13 mouse cellular contexts compared by ENCODE assay signal in the genomic region with DNA sequence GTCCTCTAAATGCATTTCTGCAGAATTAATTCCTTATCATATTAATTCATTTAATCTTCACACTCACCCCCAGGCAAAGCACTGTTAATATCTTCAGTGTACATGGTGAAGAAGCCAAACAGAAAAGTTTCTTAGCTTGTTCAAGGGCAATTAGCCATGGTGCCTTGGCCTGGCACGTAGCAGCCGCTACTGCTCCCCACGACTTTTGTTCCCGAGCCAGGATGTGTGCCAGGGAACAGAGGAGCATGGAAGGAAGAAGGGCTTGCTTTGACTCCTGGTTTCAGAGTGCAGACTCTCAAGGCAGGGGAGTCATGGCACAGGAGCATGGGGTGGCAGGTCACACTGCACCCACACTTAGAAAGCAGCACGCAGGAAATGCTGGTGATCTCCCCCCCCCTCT.
A peak's percentile ranks its signal among the peaks of the same experiment; 100 is the strongest.
DNase-seq lines count a peak whose midpoint lies in the region; TF ChIP-seq lines count a peak whose summit lies in the region.
"Had no signal": no experiment of that assay in that cellular context is flagged by ENCODE, and none has a peak within 500 bp of the region (broad histone marks: within the 10 kb centered on the region; RNA-seq: fewer than 3 reads in every experiment).

No protein-coding gene starts in this region.

- intact Hi-C loops in left cerebral cortex, postnatal 4 days (cut with DNase I), result no loop called here
- intact Hi-C loops in left cerebral cortex, postnatal 14 days (cut with DNase I), result no loop called here

- TF ChIP-seq POLR2A in brain, embryonic 14.5 days (IDR thresholded peaks at IDR 0.05; ENCODE audit: borderline replicate concordance, extremely low read depth, insufficient read depth, insufficient read length, poor library complexity, severe bottlenecking), result no peak

- TF ChIP-seq CTCF in brain, embryonic 14.5 days (IDR thresholded peaks at IDR 0.05; ENCODE audit: borderline replicate concordance, extremely low read depth, insufficient read depth, insufficient read length), result no peak

- peak; percentile 68 to 79 for DNase-seq in cerebellum, postnatal 10 days
- DNase-seq in cerebellum, adult 8-10 months, result no peak
- peak; percentile 26 to 52 for DNase-seq in cerebellum, postnatal 25 days
- no peak for DNase-seq in cerebellum, postnatal 4 days (ENCODE audit: low spot score in 2 of 2)
- DNase-seq in left cerebral cortex, postnatal 4 days, result peak; percentile 51
- no peak for DNase-seq in left cerebral cortex, postnatal 14 days (ENCODE audit: low spot score in 2 of 2)
- DNase-seq in brain, embryonic 14.5 days (ENCODE audit: low read depth), result peak; percentile 33
- DNase-seq: adrenal gland, adult 8-10 months; adrenal gland, postnatal 14 days; B cell, adult 2 months; cerebellum, adult 18-20 months; cerebellum, adult 9-10 months; forebrain, postnatal 0 days had no signal

Comparison
In these comparisons a context has a peak if more than half of its experiments do, and no peak if none do; other contexts are left out.
1. DNase-seq: peak in cerebellum, postnatal 10 days (2 of 2), cerebellum, postnatal 25 days (2 of 2), left cerebral cortex, postnatal 4 days (single experiment) and brain, embryonic 14.5 days (single experiment); none in cerebellum, adult 8-10 months (single experiment), cerebellum, postnatal 4 days (0 of 2) and left cerebral cortex, postnatal 14 days (0 of 2).